Mouse (Mus musculus) cortical plate, adult 2 months (tissue): Measurements from ENCODE around the gene Carmil1.

ENCODE experiments used
- CTCF ChIP-seq: fragments of 200-500 bp; IDR thresholded peaks from 2 replicates; pipeline ENCODE4 v1.5.1; 2011; ENCODE audit warnings: mild to moderate bottlenecking, control low read depth, low read length; ENCODE audit not compliant: insufficient read depth; ENCODE audit errors: extremely low read depth
- POLR2A ChIP-seq: fragments of 200-500 bp; IDR thresholded peaks from 2 replicates; pipeline ENCODE4 v1.6.1; 2011; ENCODE audit warnings: mild to moderate bottlenecking, low read length, control low read depth; ENCODE audit not compliant: insufficient read depth; ENCODE audit errors: extremely low read depth

- TF ChIP-seq CTCF: no peak
- TF ChIP-seq POLR2A: no peak
These were observed 235.3 kb downstream of the Carmil1 start for GRCm38 (mm10) chr13:24045271-24045670.
